16 mouse cellular contexts compared by ENCODE assay signal in genomic region chr5:111597733-111598132, GRCm38 (mm10).
A peak's percentile ranks its signal among the peaks of the same experiment; 100 is the strongest.
DNase-seq lines count a peak whose midpoint lies in the region; ATAC-seq and TF ChIP-seq lines count a peak whose summit lies in the region.
"Had no signal": no experiment of that assay in that cellular context is flagged by ENCODE, and none has a peak within 500 bp of the region (broad histone marks: within the 10 kb centered on the region; RNA-seq: fewer than 3 reads in every experiment).

No protein-coding gene starts in this region.

- H3K27ac ChIP-seq in intestine, embryonic 16.5 days (ENCODE audit: low read length), result 0 out of 2 replicates have a peak overlapping the region, but pooled peaks have one; percentile 52
- no peak overlapping the region for H3K27ac ChIP-seq in intestine, postnatal 0 days (ENCODE audit: low read depth, low read length)
- 0 out of 2 replicates have a peak overlapping the region, but pooled peaks have one; percentile 41 for H3K27ac ChIP-seq in embryonic facial prominence, embryonic 11.5 days (replicated peaks; ENCODE audit: low read depth, low read length)
- peak overlapping the region; percentile 70; the same call in 1 of the 2 replicates for H3K27ac ChIP-seq in forebrain, embryonic 14.5 days (ENCODE audit: low read depth, low read length)
- H3K27ac ChIP-seq in midbrain, embryonic 16.5 days (ENCODE audit: low read length), result peak overlapping the region; percentile 54
- H3K27ac ChIP-seq: limb, embryonic 15.5 days had no signal

- H3K9ac ChIP-seq in intestine, embryonic 16.5 days (ENCODE audit: low read depth, low read length), result 0 out of 2 replicates have a peak overlapping the region, but pooled peaks have one; percentile 14
- H3K9ac ChIP-seq in intestine, postnatal 0 days (ENCODE audit: low read depth, low read length), result no peak overlapping the region
- H3K9ac ChIP-seq in embryonic facial prominence, embryonic 11.5 days (replicated peaks; ENCODE audit: low read length), result no peak overlapping the region
- no peak overlapping the region for H3K9ac ChIP-seq in forebrain, embryonic 14.5 days (ENCODE audit: low read length)
- no peak overlapping the region for H3K9ac ChIP-seq in midbrain, embryonic 16.5 days (ENCODE audit: low read depth, low read length)
- H3K9ac ChIP-seq: heart, embryonic 12.5 days; limb, embryonic 15.5 days; liver, postnatal 0 days had no signal

- no peaks in the 10 kb centered on the region for H3K27me3 ChIP-seq in intestine, embryonic 16.5 days (replicated peaks; ENCODE audit: control insufficient read depth, insufficient read depth, low read length)
- no peaks in the 10 kb centered on the region for H3K27me3 ChIP-seq in intestine, postnatal 0 days (replicated peaks; ENCODE audit: control insufficient read depth, insufficient read depth, low read length)
- H3K27me3 ChIP-seq in embryonic facial prominence, embryonic 11.5 days (ENCODE audit: control insufficient read depth, insufficient read depth, low read length), result no peaks in the 10 kb centered on the region
- H3K27me3 ChIP-seq in forebrain, embryonic 14.5 days (replicated peaks; ENCODE audit: control insufficient read depth, insufficient read depth, low read length), result no peaks in the 10 kb centered on the region
- no peaks in the 10 kb centered on the region for H3K27me3 ChIP-seq in midbrain, embryonic 16.5 days (ENCODE audit: control insufficient read depth, insufficient read depth, low read depth, low read length)
- H3K27me3 ChIP-seq: limb, embryonic 15.5 days had no signal

- no peaks in the 10 kb centered on the region for H3K9me3 ChIP-seq in intestine, embryonic 16.5 days (ENCODE audit: control insufficient read depth, low read length)
- H3K9me3 ChIP-seq in intestine, postnatal 0 days (ENCODE audit: control insufficient read depth), result no peaks in the 10 kb centered on the region
- no peaks in the 10 kb centered on the region for H3K9me3 ChIP-seq in embryonic facial prominence, embryonic 11.5 days (replicated peaks; ENCODE audit: control insufficient read depth, low read length)
- H3K9me3 ChIP-seq in forebrain, embryonic 14.5 days (replicated peaks; ENCODE audit: control insufficient read depth, low read length), result no peaks in the 10 kb centered on the region
- no peaks in the 10 kb centered on the region for H3K9me3 ChIP-seq in midbrain, embryonic 16.5 days (replicated peaks; ENCODE audit: control insufficient read depth, low read length, poor library complexity, severe bottlenecking)
- H3K9me3 ChIP-seq: heart, embryonic 12.5 days; limb, embryonic 15.5 days had no signal

- 33% methylated on average over 1 of the region's 2 CpGs for WGBS in intestine, embryonic 16.5 days
- WGBS in intestine, postnatal 0 days, result 32% methylated on average over 2 of the region's 2 CpGs
- WGBS in embryonic facial prominence, embryonic 11.5 days, result 20% methylated on average over 1 of the region's 2 CpGs
- WGBS in forebrain, embryonic 14.5 days, result 4% methylated on average over 2 of the region's 2 CpGs
- WGBS in midbrain, embryonic 16.5 days, result 16% methylated on average over 1 of the region's 2 CpGs

- H3K36me3 ChIP-seq in intestine, embryonic 16.5 days (ENCODE audit: control insufficient read depth, insufficient read depth, low read length), result no peaks in the 10 kb centered on the region
- no peaks in the 10 kb centered on the region for H3K36me3 ChIP-seq in intestine, postnatal 0 days (ENCODE audit: control insufficient read depth, insufficient read depth)
- H3K36me3 ChIP-seq in embryonic facial prominence, embryonic 11.5 days (replicated peaks; ENCODE audit: control insufficient read depth, insufficient read depth, low read depth, low read length), result no peaks in the 10 kb centered on the region
- H3K36me3 ChIP-seq in forebrain, embryonic 14.5 days (ENCODE audit: control insufficient read depth, insufficient read depth, low read length), result no peaks in the 10 kb centered on the region
- H3K36me3 ChIP-seq in midbrain, embryonic 16.5 days (ENCODE audit: control insufficient read depth, insufficient read depth, low read length), result no peaks in the 10 kb centered on the region
- H3K36me3 ChIP-seq: heart, embryonic 12.5 days; limb, embryonic 15.5 days had no signal

- no peak overlapping the region for H3K4me2 ChIP-seq in intestine, embryonic 16.5 days (ENCODE audit: low read depth, low read length)
- no peak overlapping the region for H3K4me2 ChIP-seq in intestine, postnatal 0 days (replicated peaks; ENCODE audit: low read depth)
- no peak overlapping the region for H3K4me2 ChIP-seq in embryonic facial prominence, embryonic 11.5 days (ENCODE audit: low read depth, low read length)
- H3K4me2 ChIP-seq in forebrain, embryonic 14.5 days (ENCODE audit: low read length), result no peak overlapping the region
- no peak overlapping the region for H3K4me2 ChIP-seq in midbrain, embryonic 16.5 days (ENCODE audit: low read length)
- H3K4me2 ChIP-seq: heart, embryonic 12.5 days; limb, embryonic 15.5 days had no signal

- DNase-seq in embryonic facial prominence, embryonic 11.5 days (ENCODE audit: low spot score), result no peak
- DNase-seq in forebrain, embryonic 14.5 days (ENCODE audit: low spot score), result no peak
- no peak for DNase-seq in ovary, postnatal 10 days (ENCODE audit: low spot score)
- DNase-seq in embryo, embryonic 11 days, result no peak
- DNase-seq: adrenal gland, adult 2 months; cerebellum, adult 18-20 months; heart, postnatal 4 days; kidney, postnatal 10 days; liver, postnatal 0 days; lung, postnatal 4 days; retina, postnatal 1 day had no signal

- H3K4me1 ChIP-seq in intestine, embryonic 16.5 days (ENCODE audit: control insufficient read depth, insufficient read depth, low read length), result no peaks in the 10 kb centered on the region
- no peaks in the 10 kb centered on the region for H3K4me1 ChIP-seq in intestine, postnatal 0 days (replicated peaks; ENCODE audit: control insufficient read depth, insufficient read depth, low read length)
- peaks cover 10% of the 10 kb centered on the region for H3K4me1 ChIP-seq in embryonic facial prominence, embryonic 11.5 days (ENCODE audit: control insufficient read depth, insufficient read depth, low read length)
- peaks cover 44% of the 10 kb centered on the region for H3K4me1 ChIP-seq in forebrain, embryonic 14.5 days (ENCODE audit: control insufficient read depth, insufficient read depth, low read length)
- H3K4me1 ChIP-seq in midbrain, embryonic 16.5 days (ENCODE audit: control insufficient read depth, insufficient read depth, low read length), result peaks cover 43% of the 10 kb centered on the region

- peak; percentile 38; the same call in 1 of the 2 replicates for ATAC-seq in intestine, embryonic 16.5 days
- ATAC-seq in intestine, postnatal 0 days, result no peak
- ATAC-seq in embryonic facial prominence, embryonic 11.5 days (replicated peaks; ENCODE audit: insufficient number of reproducible peaks, low FRiP score, low TSS enrichment, low read depth), result no peak
- no peak for ATAC-seq in forebrain, embryonic 14.5 days
- no peak for ATAC-seq in midbrain, embryonic 16.5 days
- ATAC-seq: liver, postnatal 0 days had no signal

- no peak for TF ChIP-seq CTCF in intestine, postnatal 0 days (IDR thresholded peaks at IDR 0.05; ENCODE audit: low read depth)

- H3K4me3 ChIP-seq in intestine, embryonic 16.5 days (ENCODE audit: low read length), result no peak overlapping the region
- H3K4me3 ChIP-seq in intestine, postnatal 0 days (ENCODE audit: low read depth, low read length), result no peak overlapping the region
- no peak overlapping the region for H3K4me3 ChIP-seq in embryonic facial prominence, embryonic 11.5 days (ENCODE audit: low read depth, low read length)
- H3K4me3 ChIP-seq in forebrain, embryonic 14.5 days (ENCODE audit: low read depth, low read length), result no peak overlapping the region
- H3K4me3 ChIP-seq in midbrain, embryonic 16.5 days (ENCODE audit: low read depth, low read length), result no peak overlapping the region
- H3K4me3 ChIP-seq: heart, embryonic 12.5 days; limb, embryonic 15.5 days had no signal
